Mouse (Mus musculus) stomach, embryonic 16.5 days (tissue): ENCODE results near the gene Pkhd1. TPM values are rescaled to one million over a fixed set of nuclear protein-coding genes. Genes with fewer than 3 reads are reported as not detected.
"Not testable (repeated sequence)": the region's sequence is repeated elsewhere in the genome, so short reads cannot be mapped to it uniquely, and the experiment has no call there.

Experiments
- ATAC-seq: fragments of 200-750 bp; cut with Nextera tagmentation; 2 replicates; pipeline ENCODE4 v1.8.0; 2017; ENCODE audit warnings: moderate number of reproducible peaks, moderate TSS enrichment; ENCODE audit not compliant: insufficient read depth, low FRiP score
- H3K27ac ChIP-seq: fragments of 300-500 bp; sonication (generic); 2 replicates; pipeline ENCODE4 v1.5.1; 2014; ENCODE audit warnings: low read length
- H3K27me3 ChIP-seq: fragments of 300-500 bp; sonication (generic); 2 replicates; pipeline ENCODE4 v1.6.1; 2014; ENCODE audit warnings: low read length, control low read depth, mixed read lengths; ENCODE audit not compliant: control insufficient read depth, insufficient read depth
- H3K36me3 ChIP-seq: fragments of 300-500 bp; sonication (generic); 2 replicates; pipeline ENCODE4 v1.6.1; 2014; ENCODE audit warnings: low read length; ENCODE audit not compliant: control insufficient read depth, insufficient read depth
- H3K4me1 ChIP-seq: fragments of 300-500 bp; sonication (generic); 2 replicates; pipeline ENCODE4 v1.6.1; 2014; ENCODE audit warnings: low read length, control low read depth, mixed read lengths; ENCODE audit not compliant: control insufficient read depth, insufficient read depth
- H3K4me2 ChIP-seq: fragments of 300-500 bp; sonication (generic); 2 replicates; pipeline ENCODE4 v1.6.1; 2014; ENCODE audit warnings: low read depth, low read length, mixed read lengths
- H3K4me3 ChIP-seq: fragments of 300-500 bp; sonication (generic); replicated peaks from 2 replicates; pipeline ENCODE4 v1.5.1; 2014; ENCODE audit warnings: mild to moderate bottlenecking, low read length
- H3K9ac ChIP-seq: fragments of 300-500 bp; sonication (generic); 2 replicates; pipeline ENCODE4 v1.6.1; 2014; ENCODE audit warnings: low read length
- H3K9me3 ChIP-seq: fragments of 300-500 bp; sonication (generic); replicated peaks from 2 replicates; pipeline ENCODE4 v1.6.1; 2016; ENCODE audit warnings: low read length, control low read depth; ENCODE audit not compliant: control insufficient read depth
- WGBS: fragments of 180-500 bp; shearing (Covaris S2); extraction: QIAGEN DNeasy Blood & Tissue Kit; methylation state at CpG from one replicate; pipeline ENCODE4 v1.1.7; 2014; 5-methylcytosine and 5-hydroxymethylcytosine counted together
- polyA plus RNA-seq: library from polyadenylated mRNA; unstranded; fragments of >200 nt; fragmentation: Nextera tagmentation; extraction: Ambion mirVana; gene quantifications from 2 replicates; pipeline ENCODE4 v1.2.1, GENCODE M21; 2015

Pkhd1 gene
- polyA plus RNA-seq, 1 experiment from 2014 or later = 1.2 TPM

GRCm38 (mm10) chr1:20470317-20470716, 147.5 kb downstream of the Pkhd1 start:
- Histone ChIP-seq H3K36me3 (no peaks in the 10 kb centered on the region), H3K27me3 (no peaks in the 10 kb centered on the region), H3K4me2 (no peak overlapping the region), H3K9me3 (no peaks in the 10 kb centered on the region), H3K9ac (no peak overlapping the region), H3K4me1 (no peaks in the 10 kb centered on the region), H3K27ac (no peak overlapping the region), H3K4me3 (no peak overlapping the region)
- 69% methylated on average over 6 of the region's 6 CpGs for WGBS
- no peak for ATAC-seq

GRCm38 (mm10) chr1:20466481-20466880, 151.4 kb downstream of the Pkhd1 start:
- no peak overlapping the region for H3K4me3 ChIP-seq
- H3K9ac ChIP-seq = no peak overlapping the region
- no peak for ATAC-seq
- WGBS = 20% methylated on average over 4 of the region's 4 CpGs
- H3K27ac ChIP-seq = no peak overlapping the region
- no peaks in the 10 kb centered on the region for H3K9me3 ChIP-seq
- H3K36me3 ChIP-seq = no peaks in the 10 kb centered on the region
- no peaks in the 10 kb centered on the region for H3K27me3 ChIP-seq
- no peaks in the 10 kb centered on the region for H3K4me1 ChIP-seq
- no peak overlapping the region for H3K4me2 ChIP-seq

- H3K27ac ChIP-seq = no peak overlapping the region
- ATAC-seq = no peak
- no peak overlapping the region for H3K4me2 ChIP-seq
- WGBS = 69% methylated on average over 1 of the region's 1 CpGs
- H3K4me3 ChIP-seq = no peak overlapping the region
- H3K36me3 ChIP-seq = no peaks in the 10 kb centered on the region
- no peak overlapping the region for H3K9ac ChIP-seq
- no peaks in the 10 kb centered on the region for H3K4me1 ChIP-seq
- no peaks in the 10 kb centered on the region for H3K27me3 ChIP-seq
- H3K9me3 ChIP-seq = no peaks in the 10 kb centered on the region
Observed at GRCm38 (mm10) chr1:20454621-20455020, 163.2 kb downstream of the Pkhd1 start.

GRCm38 (mm10) chr1:20450074-20450473, 167.8 kb downstream of the Pkhd1 start:
- H3K4me3 ChIP-seq = no peak overlapping the region
- WGBS = 27% methylated on average over 10 of the region's 10 CpGs
- H3K9ac ChIP-seq = no peak overlapping the region
- no peaks in the 10 kb centered on the region for H3K4me1 ChIP-seq
- no peak overlapping the region for H3K4me2 ChIP-seq
- H3K27me3 ChIP-seq = no peaks in the 10 kb centered on the region
- no peaks in the 10 kb centered on the region for H3K36me3 ChIP-seq
- no peak for ATAC-seq
- H3K27ac ChIP-seq = no peak overlapping the region
- no peaks in the 10 kb centered on the region for H3K9me3 ChIP-seq

- H3K9ac ChIP-seq, H3K4me2 ChIP-seq, H3K4me1 ChIP-seq, H3K27me3 ChIP-seq, H3K9me3 ChIP-seq, ATAC-seq, H3K4me3 ChIP-seq, H3K36me3 ChIP-seq, H3K27ac ChIP-seq: not testable (repeated sequence)
- whole genome bisulfite sequencing = 88% methylated on average over 16 of the region's 16 CpGs
Observed at GRCm38 (mm10) chr1:20432026-20432425, 185.8 kb downstream of the Pkhd1 start.

- Histone ChIP-seq H3K9me3 (no peaks in the 10 kb centered on the region), H3K9ac (no peak overlapping the region), H3K36me3 (no peaks in the 10 kb centered on the region), H3K27me3 (no peaks in the 10 kb centered on the region), H3K4me3 (no peak overlapping the region), H3K4me2 (no peak overlapping the region), H3K27ac (no peak overlapping the region), H3K4me1 (no peaks in the 10 kb centered on the region)
- ATAC-seq = no peak
- WGBS = 75% methylated on average over 3 of the region's 3 CpGs
Observed at GRCm38 (mm10) chr1:20429056-20429394, 188.8 kb downstream of the Pkhd1 start.

GRCm38 (mm10) chr1:20428370-20429055, 189.4 kb downstream of the Pkhd1 start:
- no peak overlapping the region for H3K4me3 ChIP-seq
- H3K9me3 ChIP-seq = no peaks in the 10 kb centered on the region
- no peaks in the 10 kb centered on the region for H3K4me1 ChIP-seq
- H3K36me3 ChIP-seq = no peaks in the 10 kb centered on the region
- no peaks in the 10 kb centered on the region for H3K27me3 ChIP-seq
- H3K4me2 ChIP-seq = no peak overlapping the region
- no peak overlapping the region for H3K27ac ChIP-seq
- no peak overlapping the region for H3K9ac ChIP-seq
- WGBS = 70% methylated on average over 12 of the region's 12 CpGs
- ATAC-seq = no peak

GRCm38 (mm10) chr1:20409411-20409967, 208.4 kb downstream of the Pkhd1 start:
- Histone ChIP-seq H3K27ac (no peak overlapping the region), H3K4me2 (no peak overlapping the region), H3K9me3 (no peaks in the 10 kb centered on the region), H3K27me3 (no peaks in the 10 kb centered on the region), H3K4me3 (no peak overlapping the region), H3K36me3 (no peaks in the 10 kb centered on the region), H3K4me1 (no peaks in the 10 kb centered on the region), H3K9ac (no peak overlapping the region)
- ATAC-seq = no peak
- WGBS = 66% methylated on average over 5 of the region's 5 CpGs

- ATAC-seq = no peak
- Histone ChIP-seq H3K36me3 (no peaks in the 10 kb centered on the region), H3K27me3 (no peaks in the 10 kb centered on the region), H3K4me2 (no peak overlapping the region), H3K4me3 (no peak overlapping the region), H3K9ac (no peak overlapping the region), H3K4me1 (no peaks in the 10 kb centered on the region), H3K9me3 (no peaks in the 10 kb centered on the region), H3K27ac (no peak overlapping the region)
- 41% methylated on average over 4 of the region's 4 CpGs for WGBS
Observed at GRCm38 (mm10) chr1:20398319-20398718, 219.5 kb downstream of the Pkhd1 start.
